Mouse (Mus musculus) embryonic facial prominence, embryonic 13.5 days (tissue): Measurements from ENCODE around the gene Zfp383. TPM values are rescaled to one million over a fixed set of nuclear protein-coding genes. Genes with fewer than 3 reads are reported as not detected.
A peak's percentile ranks its signal among the peaks of the same experiment; 100 is the strongest.
"Not testable (repeated sequence)": the region's sequence is repeated elsewhere in the genome, so short reads cannot be mapped to it uniquely, and the experiment has no call there.

Experiments used
- ATAC-seq: fragments of 200-750 bp; cut with Nextera tagmentation; 2 replicates; pipeline ENCODE4 v1.8.0; 2017; ENCODE audit warnings: low read depth; ENCODE audit not compliant: insufficient number of reproducible peaks, insufficient read depth, low FRiP score, low TSS enrichment
- H3K27ac ChIP-seq: fragments of 300-500 bp; sonication (generic); 2 replicates; pipeline ENCODE4 v1.5.1; 2015; ENCODE audit warnings: moderate library complexity, mild to moderate bottlenecking, inconsistent platforms
- H3K27me3 ChIP-seq: fragments of 300-500 bp; sonication (generic); 2 replicates; pipeline ENCODE4 v1.6.1; 2015; ENCODE audit warnings: mild to moderate bottlenecking, inconsistent platforms
- H3K36me3 ChIP-seq: fragments of 300-500 bp; sonication (generic); 2 replicates; pipeline ENCODE4 v1.6.1; 2015; ENCODE audit warnings: mild to moderate bottlenecking, inconsistent platforms
- H3K4me1 ChIP-seq: fragments of 300-500 bp; sonication (generic); 2 replicates; pipeline ENCODE4 v1.6.1; 2015; ENCODE audit warnings: inconsistent platforms
- H3K4me2 ChIP-seq: fragments of 300-500 bp; sonication (generic); 2 replicates; pipeline ENCODE4 v1.6.1; 2015; ENCODE audit warnings: moderate library complexity, mild to moderate bottlenecking, inconsistent platforms
- H3K4me3 ChIP-seq: fragments of 300-500 bp; sonication (generic); 2 replicates; pipeline ENCODE4 v1.5.1; 2015; ENCODE audit warnings: mild to moderate bottlenecking, inconsistent platforms
- H3K9ac ChIP-seq: fragments of 300-500 bp; sonication (generic); 2 replicates; pipeline ENCODE4 v1.6.1; 2015; ENCODE audit warnings: mild to moderate bottlenecking, inconsistent platforms
- H3K9me3 ChIP-seq: fragments of 300-500 bp; sonication (generic); 2 replicates; pipeline ENCODE4 v1.6.1; 2016; ENCODE audit warnings: inconsistent platforms
- WGBS: fragments of 180-500 bp; shearing (Covaris S2); methylation state at CpG from one replicate; pipeline ENCODE4 v1.1.7; 2015; ENCODE audit warnings: mixed read lengths; 5-methylcytosine and 5-hydroxymethylcytosine counted together
- polyA plus RNA-seq: library from polyadenylated mRNA; unstranded; fragments of >200 nt; fragmentation: Nextera tagmentation; extraction: Ambion mirVana; gene quantifications from 2 replicates; pipeline ENCODE4 v1.2.1, GENCODE M21; 2015

Gene Zfp383
- polyA plus RNA-seq, 1 experiment from 2014 or later = 6.0 TPM

DNA sequence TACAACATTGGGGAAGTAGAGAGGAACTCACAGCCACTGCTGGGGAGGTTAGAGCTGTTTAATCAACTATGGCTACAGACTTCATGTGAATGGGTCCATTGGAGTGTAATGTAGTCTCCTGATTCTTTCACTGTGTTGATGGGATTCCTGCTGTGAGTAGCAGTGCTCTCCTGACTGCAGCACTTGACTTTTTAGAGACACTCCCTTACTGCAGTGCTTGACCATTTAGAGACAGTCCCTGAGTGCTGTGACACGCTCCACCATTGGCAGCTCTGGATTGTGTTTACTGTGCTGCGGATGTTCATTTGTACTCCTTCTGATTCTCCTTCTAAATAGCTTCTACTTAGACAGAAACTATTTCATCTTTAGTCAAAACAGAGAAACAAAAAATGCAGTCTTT is 34.7 kb downstream of the Zfp383 start:
- Histone ChIP-seq H3K4me3 (no peak overlapping the region), H3K36me3 (peaks cover 51% of the 10 kb centered on the region), H3K4me2 (no peak overlapping the region), H3K9ac (no peak overlapping the region), H3K27ac (no peak overlapping the region), H3K4me1 (no peaks in the 10 kb centered on the region), H3K9me3 (no peaks in the 10 kb centered on the region), H3K27me3 (no peaks in the 10 kb centered on the region)
- ATAC-seq = no peak
- 42% methylated on average over 2 of the region's 2 CpGs for WGBS

DNA sequence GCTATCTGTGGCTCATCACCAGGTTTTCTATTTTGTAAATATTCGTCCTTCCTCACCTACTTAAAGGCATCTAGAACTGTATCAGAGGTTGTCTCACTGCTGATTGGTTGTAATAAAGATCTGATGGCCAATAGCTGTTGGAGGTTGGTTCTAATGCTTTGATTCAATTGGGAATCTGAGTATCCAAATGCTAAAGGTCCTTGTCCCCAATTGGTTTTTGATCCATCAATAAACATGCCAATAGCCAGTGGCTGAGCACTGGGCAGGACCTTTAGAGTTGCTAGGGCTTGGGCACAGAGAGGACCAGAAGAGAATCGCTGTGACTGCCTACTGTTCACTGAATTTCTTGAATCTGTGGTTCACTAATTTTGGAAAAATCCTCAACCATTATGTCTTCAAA is 35.7 kb downstream of the Zfp383 start:
- 72% methylated on average over 2 of the region's 2 CpGs for WGBS
- Histone ChIP-seq H3K9ac (no peak overlapping the region), H3K27me3 (no peaks in the 10 kb centered on the region), H3K4me2 (no peak overlapping the region), H3K9me3 (no peaks in the 10 kb centered on the region), H3K4me1 (no peaks in the 10 kb centered on the region), H3K27ac (no peak overlapping the region), H3K4me3 (no peak overlapping the region), H3K36me3 (peaks cover 55% of the 10 kb centered on the region)
- ATAC-seq = no peak

DNA sequence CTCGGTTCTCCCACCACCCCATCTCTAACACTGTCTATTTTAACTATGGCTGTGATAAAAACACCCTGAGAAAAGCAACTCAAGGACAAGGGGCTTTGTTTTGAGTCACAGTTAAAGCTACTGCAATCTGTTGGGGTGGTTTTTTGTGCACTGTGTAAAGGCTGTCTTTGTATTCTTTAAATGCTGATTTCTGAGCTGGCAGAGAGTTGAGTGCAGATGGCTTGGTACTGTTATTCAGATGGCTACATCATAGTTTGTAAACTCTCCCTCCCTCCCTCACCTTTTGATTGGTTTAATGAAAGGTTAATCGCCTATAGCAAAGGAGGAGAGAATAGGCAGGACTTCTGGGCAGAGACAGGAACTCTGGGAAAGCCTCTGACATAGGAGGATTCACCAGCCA is 36.2 kb downstream of the Zfp383 start:
- WGBS = 81% methylated on average over 2 of the region's 2 CpGs
- Histone ChIP-seq H3K27ac (no peak overlapping the region), H3K4me2 (no peak overlapping the region), H3K4me1 (no peaks in the 10 kb centered on the region), H3K9me3 (no peaks in the 10 kb centered on the region), H3K36me3 (peaks cover 59% of the 10 kb centered on the region), H3K9ac (no peak overlapping the region), H3K4me3 (no peak overlapping the region), H3K27me3 (no peaks in the 10 kb centered on the region)
- ATAC-seq = no peak

DNA sequence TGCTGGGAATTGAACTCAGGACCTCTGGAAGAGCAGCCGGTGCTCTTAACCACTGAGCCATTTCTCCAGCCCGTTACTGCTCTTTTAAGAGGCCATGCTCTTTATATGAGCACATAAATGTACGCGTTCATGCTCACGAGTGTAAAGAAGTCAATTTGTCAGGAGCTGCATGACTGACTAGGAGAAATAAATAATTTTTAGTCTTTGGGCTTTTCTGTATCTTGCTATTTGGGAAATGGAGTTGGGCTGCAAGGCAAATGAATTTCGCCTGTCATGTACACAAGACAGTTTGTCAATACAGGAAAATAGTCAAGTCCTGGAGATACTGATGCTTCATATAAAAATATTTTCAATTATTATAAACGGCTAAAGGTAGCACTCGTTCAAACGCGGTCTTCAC is 45.1 kb downstream of the Zfp383 start:
- H3K36me3 ChIP-seq = peaks cover 27% of the 10 kb centered on the region
- peak overlapping the region; percentile 95 for H3K27ac ChIP-seq
- H3K9me3 ChIP-seq = no peaks in the 10 kb centered on the region
- no peak for ATAC-seq
- 0 out of 2 replicates have a peak, but pooled peaks cover 3% of the 10 kb centered on the region for H3K4me1 ChIP-seq
- H3K27me3 ChIP-seq = no peaks in the 10 kb centered on the region
- H3K9ac ChIP-seq = peak overlapping the region; percentile 87
- 44% methylated on average over 10 of the region's 10 CpGs for WGBS
- peak overlapping the region; percentile 63 for H3K4me2 ChIP-seq
- H3K4me3 ChIP-seq = peak overlapping the region; percentile 70

DNA sequence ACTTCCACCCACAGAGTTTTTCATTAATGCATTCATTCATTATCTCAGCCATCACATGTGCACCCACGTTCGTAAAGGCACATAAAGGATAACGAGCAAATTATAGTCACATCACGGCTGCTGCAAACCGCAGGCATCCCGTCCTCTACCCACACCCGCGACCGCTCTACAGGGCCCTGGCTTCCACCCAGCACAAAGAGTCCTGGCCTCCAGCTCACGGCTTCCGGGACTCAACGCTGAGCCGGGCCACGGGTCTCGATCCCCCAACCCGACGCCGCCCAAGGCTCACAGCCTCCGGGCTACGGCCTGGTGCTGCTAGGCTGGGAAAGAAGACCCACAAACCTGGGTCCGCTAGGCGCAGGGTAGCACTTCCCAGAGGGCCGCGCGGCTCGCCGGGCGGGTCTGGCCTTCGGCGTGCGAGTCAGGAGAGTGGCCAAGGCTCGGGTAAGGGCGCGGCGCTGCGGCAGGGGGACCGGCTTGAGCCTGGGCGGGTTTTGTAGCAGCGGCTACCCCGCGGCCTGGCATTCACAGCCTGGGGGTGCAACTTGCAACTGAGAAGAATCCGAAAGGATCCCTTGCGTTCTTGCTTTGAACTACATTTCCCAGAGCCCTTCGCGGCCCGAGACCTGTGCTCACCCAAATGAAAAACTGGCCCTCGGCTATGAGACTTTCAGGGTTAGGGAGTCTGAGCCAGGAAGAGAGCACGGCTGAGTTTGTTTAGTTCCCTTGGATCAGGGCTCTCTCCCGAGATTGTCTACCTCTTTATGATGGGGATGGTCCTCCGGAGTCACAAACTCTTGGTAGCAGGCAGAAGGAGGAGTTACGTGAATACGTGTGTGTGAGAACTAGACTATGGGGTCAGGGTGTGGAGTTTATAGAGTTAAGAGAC is 45.7 kb downstream of the Zfp383 start, which contains the start of gene Zfp74:
Gene Zfp74 (minus strand): TSS at position 577 of the 889 bp plus-strand sequence.
- Histone ChIP-seq H3K27me3 (no peaks in the 10 kb centered on the region), H3K4me2 (peak within 1 kb of the TSS; percentile 63), H3K9ac (peak within 1 kb of the TSS; percentile 87), H3K4me3 (peak within 1 kb of the TSS; percentile 70), H3K9me3 (no peaks in the 10 kb centered on the region), H3K27ac (peak within 1 kb of the TSS; percentile 95), H3K36me3 (peaks cover 22% of the 10 kb centered on the region), H3K4me1 (0 out of 2 replicates have a peak, but pooled peaks cover 3% of the 10 kb centered on the region)
- ATAC-seq = peak; percentile 82
- under 1% methylated on average over 52 of the region's 52 CpGs for WGBS

DNA sequence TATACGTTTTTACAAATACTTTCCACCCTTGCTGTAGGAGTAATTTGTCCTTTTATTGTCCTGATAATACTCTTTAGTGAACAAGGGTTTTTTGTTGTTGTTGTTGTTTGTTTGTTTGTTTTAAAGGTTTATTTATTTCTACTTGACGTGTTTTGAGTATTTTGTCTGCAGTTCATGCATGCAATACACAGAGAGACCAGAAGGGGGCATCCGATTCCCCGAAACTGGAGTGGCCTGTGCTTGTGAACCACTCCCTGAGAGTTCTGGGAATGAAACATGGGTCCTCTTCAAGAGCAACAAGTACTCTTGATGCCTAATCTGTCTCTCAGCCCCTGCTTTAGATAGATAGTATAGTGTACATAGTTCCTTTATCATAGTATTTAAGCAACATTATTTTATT is 46.7 kb downstream of the Zfp383 start:
- no peaks in the 10 kb centered on the region for H3K27me3 ChIP-seq
- peak overlapping the region; percentile 70 for H3K4me3 ChIP-seq
- no peak overlapping the region for H3K9ac ChIP-seq
- ATAC-seq = no peak
- 0 out of 2 replicates have a peak, but pooled peaks cover 3% of the 10 kb centered on the region for H3K4me1 ChIP-seq
- WGBS = 22% methylated on average over 4 of the region's 4 CpGs
- no peaks in the 10 kb centered on the region for H3K9me3 ChIP-seq
- H3K27ac ChIP-seq = no peak overlapping the region
- peak overlapping the region; percentile 63 for H3K4me2 ChIP-seq
- peaks cover 15% of the 10 kb centered on the region for H3K36me3 ChIP-seq

DNA sequence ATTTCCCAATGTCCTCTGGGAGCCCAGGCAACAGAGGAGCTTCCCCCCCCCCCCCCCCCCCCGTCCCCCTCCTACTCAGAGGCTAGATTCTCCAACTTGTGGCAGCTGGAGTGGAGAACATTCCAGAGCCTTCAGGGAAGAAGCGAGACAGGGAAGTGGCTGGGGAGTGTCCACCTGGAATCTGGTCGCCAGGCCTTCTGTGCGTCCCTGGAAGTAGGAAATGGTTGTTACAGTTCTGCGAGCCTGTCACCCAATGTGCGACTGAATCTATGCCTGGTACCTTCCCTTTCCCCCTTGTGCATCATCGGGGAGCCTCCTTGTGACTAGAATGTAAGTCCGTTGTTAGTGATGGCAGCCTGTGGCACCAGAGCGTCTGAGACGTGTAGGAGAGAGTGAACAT is 48.2 kb downstream of the Zfp383 start:
- peaks cover 2% of the 10 kb centered on the region; the same call in 1 of the 2 replicates for H3K36me3 ChIP-seq
- H3K4me2 ChIP-seq = no peak overlapping the region
- no peaks in the 10 kb centered on the region for H3K27me3 ChIP-seq
- H3K4me3 ChIP-seq = no peak overlapping the region
- WGBS = 44% methylated on average over 10 of the region's 10 CpGs
- no peaks in the 10 kb centered on the region for H3K9me3 ChIP-seq
- ATAC-seq = no peak
- H3K4me1 ChIP-seq = 0 out of 2 replicates have a peak, but pooled peaks cover 3% of the 10 kb centered on the region
- H3K9ac ChIP-seq = peak overlapping the region; percentile 40; the same call in 1 of the 2 replicates
- H3K27ac ChIP-seq = no peak overlapping the region

DNA sequence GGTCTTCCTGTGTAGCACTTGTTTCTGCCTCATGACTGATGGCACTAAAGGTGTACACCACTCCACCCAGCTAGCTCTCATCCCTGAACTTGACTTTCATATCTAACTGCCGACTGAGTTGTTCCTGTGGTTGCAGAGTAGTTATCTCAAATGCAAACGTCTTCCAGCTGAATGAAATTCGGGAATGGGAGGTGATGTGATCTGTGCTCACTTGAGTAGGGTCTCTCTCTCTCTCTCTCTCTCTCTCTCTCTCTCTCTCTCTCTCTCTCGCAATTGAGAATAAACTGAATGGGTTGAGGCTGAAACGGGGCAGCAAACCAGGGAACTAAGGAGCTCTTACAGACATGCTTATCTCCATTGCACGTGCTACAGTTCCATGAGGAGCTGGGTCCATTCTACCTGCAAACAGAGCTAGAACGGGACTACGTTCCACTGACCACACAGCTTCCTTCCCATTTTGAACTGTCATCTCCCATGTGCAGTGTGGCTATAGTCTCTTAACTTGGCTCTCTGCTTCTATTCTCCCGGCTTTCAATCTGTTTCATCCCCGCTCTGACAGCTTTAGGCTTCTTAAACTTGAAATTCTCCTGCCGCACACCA is 50.2 kb downstream of the Zfp383 start:
- no peak overlapping the region for H3K9ac ChIP-seq
- ATAC-seq = no peak
- no peak overlapping the region for H3K4me2 ChIP-seq
- H3K36me3 ChIP-seq = no peaks in the 10 kb centered on the region
- 84% methylated on average over 11 of the region's 11 CpGs for WGBS
- H3K9me3 ChIP-seq = no peaks in the 10 kb centered on the region
- H3K4me3 ChIP-seq = no peak overlapping the region
- no peaks in the 10 kb centered on the region for H3K4me1 ChIP-seq
- no peaks in the 10 kb centered on the region for H3K27me3 ChIP-seq
- no peak overlapping the region for H3K27ac ChIP-seq

DNA sequence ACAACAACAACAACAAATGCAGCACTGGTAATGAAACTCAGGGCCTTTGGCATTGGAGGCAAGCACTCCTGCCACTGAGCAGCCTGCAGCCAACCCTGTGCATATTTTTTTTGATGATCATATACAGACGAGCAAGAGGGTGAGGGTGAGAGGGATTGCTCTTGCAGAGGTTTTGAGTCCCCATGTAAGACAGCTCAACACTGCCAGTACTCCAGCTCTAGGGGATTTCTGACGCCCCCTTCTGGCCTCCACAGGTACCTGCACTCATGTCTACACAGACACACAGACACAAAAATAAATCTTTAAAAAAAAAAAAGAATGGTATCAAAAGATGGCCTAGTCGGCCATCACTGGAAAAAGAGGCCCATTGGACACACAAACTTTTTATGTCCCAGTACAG is 51.0 kb downstream of the Zfp383 start:
- no peaks in the 10 kb centered on the region for H3K36me3 ChIP-seq
- no peaks in the 10 kb centered on the region for H3K27me3 ChIP-seq
- H3K9me3 ChIP-seq = no peaks in the 10 kb centered on the region
- no peak overlapping the region for H3K9ac ChIP-seq
- ATAC-seq = no peak
- H3K4me1 ChIP-seq = no peaks in the 10 kb centered on the region
- no peak overlapping the region for H3K4me3 ChIP-seq
- WGBS = 60% methylated on average over 3 of the region's 3 CpGs
- H3K27ac ChIP-seq = no peak overlapping the region
- H3K4me2 ChIP-seq = no peak overlapping the region

DNA sequence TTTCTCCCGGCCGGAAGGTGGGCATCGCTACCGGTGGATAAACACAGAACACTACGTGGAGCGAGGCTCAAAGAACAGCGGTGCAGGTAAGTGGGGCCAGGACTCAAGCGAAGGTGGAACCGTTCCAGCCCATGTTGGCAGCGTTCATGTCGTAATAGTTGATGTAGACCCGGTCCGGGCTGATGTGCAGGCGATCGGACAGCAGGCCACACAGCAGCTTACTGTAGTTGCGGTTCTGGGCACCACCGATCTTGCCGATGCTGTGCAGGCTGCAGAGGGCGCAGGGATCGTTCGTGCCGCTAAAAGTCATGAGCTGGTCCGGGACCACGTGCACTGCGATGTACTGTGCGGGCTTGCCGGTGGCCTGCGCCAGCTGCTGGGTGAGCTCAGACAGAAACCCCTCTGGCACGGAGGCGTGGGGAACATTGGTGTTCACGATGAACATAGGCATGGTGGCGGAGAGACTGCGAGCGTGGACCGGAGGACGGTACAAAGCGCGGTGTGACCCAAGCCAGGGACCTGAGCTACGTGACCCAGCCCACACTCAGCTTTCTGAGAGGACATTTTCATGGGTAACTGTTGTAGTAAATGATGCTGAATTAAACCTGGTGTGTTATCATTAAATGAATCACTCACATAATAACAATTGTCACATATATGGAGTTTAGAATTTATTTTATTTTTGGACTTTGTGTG is 57.2 kb downstream of the Zfp383 start:
- WGBS = 54% methylated on average over 39 of the region's 39 CpGs
- not testable (repeated sequence) for H3K27me3 ChIP-seq, H3K9ac ChIP-seq, H3K4me1 ChIP-seq, H3K4me3 ChIP-seq, H3K9me3 ChIP-seq, H3K36me3 ChIP-seq, H3K4me2 ChIP-seq, ATAC-seq, H3K27ac ChIP-seq
